Mouse (Mus musculus): ENCODE data around the gene Nfasc.

Gene Nfasc

DNA sequence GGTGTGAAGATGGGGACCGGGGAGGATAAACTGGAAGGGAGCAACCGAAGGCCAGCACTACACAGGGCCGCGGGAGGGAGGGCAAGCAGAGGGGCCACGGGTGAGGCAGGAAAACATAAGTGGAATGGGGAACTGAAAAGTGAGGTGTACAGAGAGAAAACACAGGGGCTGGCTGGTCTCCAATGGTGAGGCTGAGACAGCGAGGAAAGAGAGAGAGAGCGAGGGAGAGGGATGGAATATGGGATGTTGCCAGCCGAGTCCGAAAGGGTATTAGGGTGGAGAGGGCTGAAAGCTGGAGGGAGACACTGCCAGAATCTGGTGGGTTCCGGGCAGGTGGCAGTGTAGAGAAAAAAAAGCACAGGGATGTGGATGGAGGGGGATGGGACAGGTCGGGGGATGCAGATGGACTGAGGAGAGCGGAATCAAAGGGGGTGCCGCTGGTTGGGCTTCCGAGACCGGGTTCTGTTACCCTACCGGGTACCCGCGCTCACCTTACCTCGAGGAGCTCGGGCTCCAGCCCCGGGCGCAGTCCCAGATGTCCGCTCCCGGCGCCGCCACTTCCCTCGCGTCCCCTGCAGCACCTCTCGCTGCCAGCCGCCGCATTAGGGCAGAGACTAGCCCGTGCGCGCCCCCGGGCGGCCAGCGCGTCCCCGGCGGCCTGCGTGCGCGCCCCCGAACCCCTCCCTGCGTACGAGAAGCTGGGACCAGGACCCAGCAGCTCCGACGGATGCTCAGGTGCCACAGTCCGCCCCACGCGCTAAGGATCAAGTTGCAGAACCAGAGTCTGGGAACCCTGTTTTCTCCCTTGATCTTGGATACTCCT, at the start of gene Nfasc:
TSS of gene Nfasc (minus strand) at position 623 of the 823 bp plus-strand sequence.
- DNase-seq (ENCODE audit: low read depth, low spot score): no peak

DNA sequence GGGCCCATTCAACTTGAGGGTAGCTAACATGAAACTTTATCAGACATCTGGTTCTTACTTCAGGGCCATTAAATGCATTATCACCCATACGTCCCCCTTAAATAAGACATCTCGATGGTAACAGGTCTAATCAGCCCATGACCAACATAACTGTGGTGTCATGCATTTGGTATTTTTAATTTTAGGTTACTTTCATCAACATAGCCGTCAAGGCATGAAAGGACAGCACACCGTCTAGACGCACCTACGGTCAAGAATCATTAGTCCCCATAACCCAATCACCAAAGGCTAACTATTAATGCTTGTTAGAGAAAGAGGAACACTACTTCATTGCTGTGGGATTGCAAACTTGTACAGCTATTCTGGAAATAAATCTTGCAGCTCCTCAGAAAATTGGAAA, 49.5 kb upstream of the Nfasc start:
- no peak for DNase-seq (ENCODE audit: low read depth, low spot score)

DNA sequence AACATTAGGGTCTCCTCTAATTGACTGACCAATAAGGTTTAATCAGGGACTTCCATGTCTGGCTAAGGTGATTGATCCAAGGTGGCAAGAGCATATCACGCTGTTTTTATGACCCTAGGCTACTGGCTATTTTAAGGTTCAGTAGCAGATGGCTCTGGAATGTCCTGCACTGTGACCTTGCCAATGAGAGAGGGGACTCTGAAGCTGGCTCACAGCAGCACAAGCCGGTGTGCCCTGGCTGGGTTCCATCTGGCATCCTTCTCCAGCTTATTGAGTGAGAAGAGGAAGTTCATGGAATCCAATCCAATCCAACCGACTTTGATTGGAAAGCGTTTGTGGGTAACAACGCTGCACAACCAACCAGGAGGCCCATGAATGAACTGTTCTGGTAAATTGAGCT, 45.3 kb upstream of the Nfasc start:
- no peak for DNase-seq (ENCODE audit: low read depth, low spot score)

DNA sequence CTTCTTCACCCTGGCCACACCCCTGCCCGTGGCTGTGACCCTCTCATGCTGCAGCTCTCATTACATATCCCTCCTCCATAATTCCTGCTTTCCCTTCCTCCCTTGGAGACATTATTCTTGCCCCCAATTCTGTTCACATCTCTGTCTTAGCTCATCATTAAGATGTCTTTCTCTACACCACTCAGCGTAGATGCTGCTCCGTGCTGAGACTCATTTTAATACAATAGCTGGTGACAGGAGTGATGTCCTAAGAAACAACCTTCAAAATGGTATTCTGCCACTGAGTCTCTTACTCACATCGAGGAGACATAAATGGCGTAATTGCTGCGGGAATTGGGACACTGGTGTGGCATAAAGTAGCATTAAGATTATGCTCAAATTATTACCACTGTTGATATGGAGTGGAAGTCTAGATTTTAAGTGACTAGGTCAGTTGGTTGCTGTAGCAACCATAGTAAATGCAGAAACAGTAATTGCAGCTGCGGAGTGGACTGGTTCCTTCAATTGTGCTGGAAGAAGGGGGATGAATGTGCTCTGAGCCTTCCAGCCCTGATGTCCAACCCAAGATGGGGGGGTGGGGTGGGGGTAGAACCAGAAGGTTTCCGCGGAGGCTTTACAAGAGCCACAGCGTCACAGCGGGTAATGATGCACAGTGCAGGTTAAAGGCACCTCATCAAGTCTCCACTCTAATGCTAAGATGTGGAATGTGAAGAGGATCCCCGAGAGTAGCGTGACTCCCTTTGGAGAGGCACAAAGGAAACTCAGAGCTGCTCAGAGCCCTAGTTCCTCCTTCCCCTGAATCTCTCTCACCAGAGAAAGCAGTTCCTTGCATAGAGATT, 40.2 kb upstream of the Nfasc start:
- no peak for DNase-seq (ENCODE audit: low read depth, low spot score)

DNA sequence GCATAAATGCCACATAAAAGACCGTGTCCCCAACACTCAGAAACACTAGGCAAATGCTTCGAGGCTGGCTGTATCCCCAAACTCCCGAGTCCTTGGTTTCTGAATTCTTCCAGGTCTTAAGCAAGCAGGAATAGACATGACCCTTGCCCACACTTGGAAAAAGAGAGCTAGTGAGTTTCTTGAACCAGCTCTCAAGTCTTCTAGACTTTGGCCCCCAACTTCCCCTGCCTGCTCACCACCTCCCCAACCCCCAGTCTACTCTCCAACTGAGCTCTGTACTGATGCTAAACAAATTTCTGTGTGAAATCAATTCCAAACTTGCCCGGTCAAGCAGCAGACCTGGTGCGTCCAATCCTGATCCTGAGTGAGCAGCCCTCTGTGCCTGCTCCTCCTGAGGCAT, 39.4 kb upstream of the Nfasc start:
- no peak for DNase-seq (ENCODE audit: low read depth, low spot score)

DNA sequence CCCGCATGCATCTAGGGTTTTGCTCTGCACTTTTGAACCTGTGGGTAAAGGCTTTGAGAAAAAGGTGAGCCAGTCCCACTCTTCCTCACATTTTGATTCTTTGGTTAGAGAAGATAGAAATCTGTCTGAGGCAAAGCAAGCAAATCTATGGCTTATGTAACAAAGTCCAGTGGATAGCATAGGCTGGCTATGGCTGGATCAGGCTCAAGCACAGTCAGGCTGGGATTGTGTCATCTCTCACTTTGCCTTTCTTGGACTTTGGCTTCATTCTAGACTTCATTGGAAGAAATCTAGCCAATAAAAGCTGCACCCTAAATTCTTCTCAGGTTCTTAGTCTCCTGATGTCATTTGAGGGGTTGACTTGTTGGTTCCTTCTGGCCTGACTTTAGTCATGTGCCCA, 38.7 kb upstream of the Nfasc start:
- no peak for DNase-seq (ENCODE audit: low read depth, low spot score)

DNA sequence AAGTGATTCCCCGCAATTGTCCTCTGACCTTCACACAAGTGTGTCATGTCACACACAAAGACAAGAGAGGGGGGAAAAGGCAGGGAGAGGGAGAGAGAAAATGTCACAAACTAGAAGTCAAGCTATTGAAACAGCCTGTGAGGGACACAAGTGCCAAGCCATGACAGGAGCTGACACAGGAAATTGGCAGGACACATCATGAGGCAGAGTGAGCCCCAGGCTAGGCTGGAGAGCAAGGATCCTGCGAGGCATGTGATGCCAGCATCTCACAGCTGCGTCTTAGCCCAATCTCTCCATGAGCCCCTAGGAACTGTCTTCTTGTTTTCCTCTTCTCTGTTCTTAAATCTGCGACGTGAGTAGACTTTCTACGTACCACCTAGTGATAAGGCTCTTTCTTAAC, 33.4 kb upstream of the Nfasc start:
- DNase-seq (ENCODE audit: low read depth, low spot score): no peak

DNA sequence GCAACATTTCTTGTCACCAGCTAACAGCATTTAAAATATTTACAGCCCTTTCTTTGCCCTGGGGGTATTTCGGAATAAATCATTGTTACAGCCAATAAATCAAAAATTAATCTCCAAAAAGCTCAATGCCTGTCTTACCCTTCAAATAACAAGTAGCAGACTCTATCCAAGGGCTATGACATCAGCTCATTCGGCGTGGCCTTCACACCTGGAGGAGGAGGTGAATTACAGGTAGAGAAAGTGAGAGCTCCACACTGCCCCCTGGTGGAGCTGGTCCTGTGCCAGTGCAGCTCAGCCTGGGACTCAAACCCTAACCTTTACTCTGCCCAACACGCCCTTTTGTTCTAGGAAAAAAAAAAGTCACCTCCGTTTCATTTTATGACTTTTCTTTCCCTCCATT, 29.8 kb upstream of the Nfasc start:
- DNase-seq (ENCODE audit: low read depth, low spot score): peak; percentile 56

DNA sequence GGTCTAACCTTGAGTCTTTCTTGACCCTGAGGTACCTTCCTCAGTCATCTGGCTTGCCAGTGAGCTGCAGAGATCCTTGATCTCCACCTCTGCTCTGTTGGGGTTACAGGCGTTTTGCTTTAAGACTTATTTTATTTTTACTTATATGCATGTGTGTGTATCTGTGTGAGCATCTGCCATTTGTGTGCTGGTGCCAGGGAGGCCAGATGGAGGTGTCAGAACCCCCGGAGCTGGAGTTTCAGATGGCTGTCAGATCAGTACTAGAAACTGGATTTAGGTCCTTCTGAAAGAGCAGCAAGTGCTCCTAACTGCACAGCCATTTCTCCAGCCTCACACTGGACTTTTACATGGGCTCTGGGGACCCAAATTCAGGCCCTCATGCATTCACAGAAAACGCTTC, 28.0 kb upstream of the Nfasc start:
- DNase-seq (ENCODE audit: low read depth, low spot score): no peak

DNA sequence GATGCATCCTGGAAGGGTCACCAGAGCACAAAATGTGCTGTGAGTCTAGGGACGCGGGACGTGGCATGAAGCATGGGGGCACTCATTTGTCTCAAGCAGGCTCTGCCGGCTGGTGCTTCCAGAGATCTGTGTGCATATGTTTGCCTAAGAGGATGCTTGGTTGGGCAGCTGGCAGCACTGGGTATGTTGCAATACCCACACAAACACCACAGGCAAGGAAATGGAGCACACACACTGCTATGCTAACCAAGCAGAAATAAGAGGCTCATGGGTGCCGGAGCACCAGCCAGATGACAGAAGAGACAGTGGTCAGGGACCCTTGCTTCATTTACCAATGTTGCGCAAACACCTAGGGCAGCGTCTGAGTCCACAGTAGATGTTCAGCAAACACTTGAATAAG, 25.8 kb upstream of the Nfasc start:
- DNase-seq (ENCODE audit: low read depth, low spot score): no peak

DNA sequence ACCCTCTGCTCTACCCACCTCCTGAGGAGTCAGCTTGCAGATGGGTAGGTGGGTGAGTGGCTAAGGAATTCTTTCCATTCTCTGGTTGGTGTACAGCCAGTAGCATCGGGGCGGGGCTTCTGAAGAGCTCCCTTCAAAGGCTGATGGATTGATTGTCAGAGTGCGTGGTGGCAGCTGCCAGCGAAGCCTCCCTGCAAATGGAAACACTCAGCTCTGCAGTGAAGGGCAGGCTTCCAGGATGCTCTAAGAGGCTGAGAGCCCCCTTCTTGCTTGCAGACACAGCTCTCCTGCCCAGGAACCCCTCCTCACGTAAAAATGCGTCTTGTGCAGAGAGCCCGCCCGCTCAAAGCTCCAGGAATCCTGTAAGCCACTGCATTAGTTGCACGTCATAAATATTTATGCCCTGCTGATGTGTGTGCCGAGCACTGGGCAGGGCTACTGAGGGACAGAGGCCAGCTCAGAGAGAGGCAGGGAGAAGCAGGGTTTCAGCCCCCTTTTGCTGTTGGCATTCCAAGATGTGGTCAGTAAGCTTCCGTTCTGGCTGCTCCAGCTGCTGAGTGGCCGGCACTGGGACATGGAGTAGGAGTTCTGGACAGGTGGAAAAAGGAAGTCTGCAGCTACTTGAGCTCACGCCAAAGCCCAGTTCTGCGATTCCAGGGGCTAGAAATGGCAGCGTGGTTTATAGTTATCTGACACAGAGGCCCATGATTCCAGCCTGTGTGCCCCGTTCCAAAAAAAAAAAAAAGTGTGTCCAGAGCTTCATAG, 24.5 kb upstream of the Nfasc start:
- DNase-seq (ENCODE audit: low read depth, low spot score): no peak

DNA sequence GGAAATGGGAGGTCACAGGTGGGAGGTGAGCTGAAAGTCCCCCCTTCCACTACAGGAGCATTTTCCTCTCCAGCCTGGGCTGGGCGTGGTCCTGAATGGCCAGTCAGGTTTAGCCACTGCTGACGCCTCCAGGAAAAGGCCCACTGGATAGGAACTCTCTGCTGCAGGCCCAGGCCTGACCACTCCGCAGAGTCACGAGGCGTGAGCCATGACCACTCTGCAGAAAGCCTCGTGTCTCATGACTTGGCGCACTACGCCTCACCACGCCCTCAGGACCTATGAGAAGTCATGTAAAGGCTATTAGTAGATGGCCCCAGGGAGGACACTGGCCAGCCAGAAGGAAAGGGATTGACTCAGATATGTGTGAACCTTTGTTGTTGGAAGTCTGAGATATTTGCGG, 23.6 kb upstream of the Nfasc start:
- DNase-seq (ENCODE audit: low read depth, low spot score): no peak

DNA sequence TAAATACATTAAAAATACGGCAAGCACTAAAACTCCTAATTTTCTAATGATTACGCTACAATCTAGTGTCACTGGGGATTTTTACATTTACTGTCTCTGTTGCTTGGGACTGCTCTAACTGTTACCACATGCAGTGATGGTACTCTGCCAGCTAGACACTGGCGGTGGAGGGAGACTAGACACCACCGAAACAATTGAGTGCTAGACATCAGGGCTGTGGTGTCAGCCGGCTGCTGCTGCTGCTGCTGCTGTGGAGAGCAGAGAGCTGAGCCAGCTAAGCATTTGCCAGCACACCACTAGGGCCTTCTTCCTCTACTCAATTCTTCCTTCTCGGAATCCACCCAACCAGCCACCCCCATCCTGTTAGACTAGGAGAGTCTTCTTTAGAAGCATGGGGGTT, 17.8 kb upstream of the Nfasc start:
- no peak for DNase-seq (ENCODE audit: low read depth, low spot score)

DNA sequence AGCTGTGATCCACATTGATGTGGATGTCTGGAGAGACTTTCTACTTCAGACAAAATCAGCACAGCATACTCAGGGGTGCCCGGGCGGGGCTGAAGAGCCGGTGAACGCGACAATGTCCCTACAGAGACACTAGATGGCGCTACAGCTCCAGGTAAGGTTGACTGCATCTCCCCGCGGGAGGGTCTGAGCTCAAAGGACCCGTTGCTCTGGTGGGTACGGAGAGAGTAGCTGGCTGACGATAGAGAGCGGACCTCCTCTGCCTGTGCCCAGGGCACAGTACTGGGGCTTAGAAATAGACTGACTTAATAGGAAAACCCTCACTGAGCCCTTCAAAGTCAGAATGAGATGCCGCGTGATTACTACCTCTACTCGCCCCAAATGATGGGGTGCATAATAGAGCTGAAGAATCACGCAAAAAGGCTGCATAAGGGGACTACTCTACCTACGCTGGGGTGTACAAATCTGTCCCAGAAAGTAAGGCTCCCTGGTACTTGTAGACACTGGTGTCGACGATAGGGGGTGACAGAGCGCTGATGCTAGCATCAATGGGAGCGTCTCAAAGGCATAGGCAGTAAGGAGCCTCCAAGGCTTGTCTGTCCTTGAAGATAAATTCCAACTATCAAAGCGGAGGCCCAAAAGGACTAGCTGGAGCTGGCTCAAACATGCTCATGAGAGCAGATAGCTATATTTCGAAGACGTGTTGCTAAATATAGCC, 17.2 kb upstream of the Nfasc start:
- peak; percentile 27 for DNase-seq (ENCODE audit: low read depth, low spot score)

DNA sequence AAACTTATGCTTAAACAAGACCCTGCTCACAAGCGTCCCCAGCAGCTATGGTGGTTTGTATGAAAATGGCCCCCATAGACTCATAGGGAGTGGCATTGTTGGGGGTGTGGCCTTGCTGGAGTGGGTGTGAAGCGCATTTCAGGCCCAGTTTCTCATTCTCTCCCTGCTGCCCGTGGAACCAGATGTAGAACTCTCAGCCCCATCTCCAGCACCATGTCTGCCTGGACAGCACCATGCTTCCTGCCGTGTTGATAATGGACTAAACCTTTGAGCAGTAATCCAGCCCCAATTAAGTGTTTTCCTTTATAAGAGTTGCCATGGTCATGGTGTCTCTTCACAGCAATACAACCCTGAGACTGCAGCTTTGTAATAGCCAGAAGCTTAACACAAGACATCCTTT, 13.6 kb upstream of the Nfasc start:
- DNase-seq (ENCODE audit: low read depth, low spot score): no peak

DNA sequence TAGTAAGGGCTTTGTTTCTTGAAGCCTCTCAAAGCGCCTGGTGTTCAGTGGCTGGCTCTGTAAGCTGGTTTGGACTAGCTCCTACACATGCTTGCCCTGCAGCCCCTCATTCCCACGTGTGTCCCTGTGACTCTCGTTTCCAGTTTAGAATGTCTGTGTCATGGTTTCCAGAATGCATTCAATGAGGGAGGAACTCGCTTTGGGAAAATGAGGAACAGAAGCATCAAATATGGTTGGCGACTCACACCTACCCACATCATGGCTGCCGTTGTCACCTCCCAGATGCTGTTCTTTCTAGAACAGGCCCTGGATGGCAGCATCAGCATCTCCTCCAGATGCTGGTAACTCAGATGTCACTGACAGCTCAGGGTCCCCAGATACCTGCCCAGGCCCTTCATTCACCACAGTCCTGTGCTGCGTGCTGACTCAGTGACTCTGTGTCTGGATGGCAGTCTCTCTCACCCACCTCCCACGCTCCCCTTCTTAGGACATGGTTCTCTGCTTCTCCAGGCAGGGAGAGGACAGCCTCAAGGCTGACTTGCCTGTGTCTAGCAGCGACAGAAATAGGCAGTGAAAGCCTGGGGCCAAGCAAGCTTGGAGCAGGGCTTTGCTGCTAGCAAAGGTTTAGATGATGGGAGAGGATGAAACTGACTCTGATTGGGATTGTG, 7.8 kb upstream of the Nfasc start:
- DNase-seq (ENCODE audit: low read depth, low spot score): no peak

DNA sequence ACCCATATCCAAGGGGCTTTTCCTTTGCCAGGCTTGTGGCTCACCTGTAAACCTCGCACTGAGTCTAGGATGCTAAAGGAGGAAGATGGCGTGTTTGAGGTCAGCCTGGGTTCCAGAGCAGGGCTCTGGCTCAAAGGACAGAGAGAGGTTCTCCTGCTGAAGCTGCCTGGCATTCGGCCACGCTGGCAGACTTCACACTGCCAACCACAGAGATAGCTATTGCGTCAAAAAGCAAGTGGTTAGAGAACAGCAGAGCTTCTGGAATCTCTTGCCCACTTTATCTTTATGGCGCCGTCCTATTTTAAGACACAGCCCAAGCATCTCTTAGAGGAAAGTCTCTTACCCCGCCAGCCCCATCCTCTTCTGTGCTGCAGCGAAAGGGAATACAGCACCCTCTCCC, 4.7 kb upstream of the Nfasc start:
- DNase-seq (ENCODE audit: low read depth, low spot score): no peak

DNA sequence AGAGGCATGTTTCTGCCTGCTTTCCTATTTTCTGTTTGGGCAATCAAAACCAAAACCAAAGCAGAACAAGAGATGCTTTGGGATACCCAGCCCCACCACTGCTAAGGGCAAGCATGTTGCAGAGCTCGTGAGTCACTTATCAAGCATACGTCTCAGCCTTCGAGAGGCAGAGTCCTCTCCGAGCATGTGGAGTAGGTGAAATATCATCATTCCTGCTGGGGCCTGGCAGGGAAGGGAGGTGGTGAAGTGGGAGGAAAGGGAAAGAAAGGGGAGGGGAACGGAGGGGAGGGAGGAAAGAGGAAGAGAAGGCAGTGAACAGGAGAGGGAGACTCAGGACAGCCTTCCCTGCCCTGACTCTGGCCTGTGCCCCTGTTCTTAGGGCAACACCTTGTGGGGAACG, 4.0 kb upstream of the Nfasc start:
- DNase-seq (ENCODE audit: low read depth, low spot score): no peak

DNA sequence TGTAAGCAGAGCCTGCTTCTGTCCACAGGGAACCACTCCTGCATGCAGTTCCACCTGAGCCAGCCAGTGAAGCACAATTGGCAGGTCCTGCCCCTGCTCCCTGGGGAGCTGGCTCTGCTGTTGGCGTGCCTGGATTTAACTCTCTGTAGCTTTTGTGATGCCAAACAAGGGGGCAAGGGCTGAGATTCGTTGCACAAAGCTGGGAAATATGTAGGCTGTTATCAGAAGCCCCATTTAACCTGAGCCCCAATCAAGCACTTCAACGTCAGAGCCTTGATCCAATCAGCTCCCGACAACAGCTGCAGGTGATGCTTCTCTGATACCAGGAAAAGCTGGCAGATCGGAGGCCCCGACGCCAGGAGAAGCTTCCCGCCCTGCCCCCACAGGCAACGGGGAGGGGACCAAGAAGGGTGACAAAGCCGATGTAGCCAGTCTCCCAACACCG, 2.5 kb downstream of the Nfasc start:
- DNase-seq (ENCODE audit: low read depth, low spot score): no peak

DNA sequence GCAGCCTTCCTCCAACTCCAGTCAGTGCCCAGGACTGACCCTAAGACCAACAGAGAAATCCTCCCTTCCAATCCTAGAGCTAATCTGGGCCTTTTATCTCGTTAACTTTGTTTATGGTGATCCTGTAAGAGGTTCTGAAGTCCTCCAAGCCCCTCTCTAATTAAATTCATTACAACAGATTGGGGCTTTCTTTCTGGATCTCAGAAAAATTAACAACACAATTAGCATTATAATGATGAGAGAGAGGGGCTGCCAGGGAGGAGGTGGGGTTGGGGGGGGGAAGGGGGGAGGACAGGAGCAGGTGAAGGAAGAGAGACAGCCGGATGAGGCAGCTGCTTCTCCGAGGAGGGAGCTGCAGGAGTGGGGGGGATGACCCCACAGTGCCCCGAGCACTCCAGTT, 5.4 kb downstream of the Nfasc start:
- no peak for DNase-seq (ENCODE audit: low read depth, low spot score)

DNA sequence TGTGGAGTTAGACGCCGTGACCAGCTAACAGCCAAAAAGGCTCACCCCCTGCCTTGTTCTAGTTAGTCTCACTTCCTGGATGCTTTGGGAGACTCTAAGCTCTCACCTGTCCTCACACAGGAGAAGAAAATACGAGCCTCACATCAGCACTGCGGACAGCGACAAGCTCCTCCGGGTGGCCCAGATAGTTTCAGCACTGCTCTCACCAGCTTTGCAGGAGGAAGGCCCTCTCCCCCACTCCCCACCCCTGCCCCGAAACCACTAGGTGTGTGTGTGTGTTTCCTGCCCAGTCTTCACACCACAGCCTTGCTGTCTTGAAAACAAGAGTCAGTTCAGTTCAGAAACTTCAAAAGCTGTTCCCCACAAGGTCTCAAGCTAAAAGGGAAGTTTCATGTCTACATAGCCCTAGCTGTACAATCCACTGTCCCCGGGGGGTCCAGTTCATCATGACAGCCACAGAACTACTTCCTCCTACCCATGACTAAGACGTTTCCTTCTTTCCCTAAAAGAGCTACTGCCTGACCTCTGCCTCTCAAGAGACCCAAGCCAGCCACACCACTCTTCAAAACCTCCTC, 7.6 kb downstream of the Nfasc start:
- DNase-seq (ENCODE audit: low read depth, low spot score): no peak
